Mouse (Mus musculus) neutrophil, adult 65 days (primary cell): ENCODE measurements around the gene Slbp. TPM values are rescaled to one million over a fixed set of nuclear protein-coding genes. Genes with fewer than 3 reads are reported as not detected.

Source experiments
- total RNA-seq: library from RNA; stranded (reverse); gene quantifications from 2 replicates; pipeline ENCODE4 v1.2.4, GENCODE M21; 2023

Gene Slbp
- 84.9 and 98.5 TPM in 2 replicates for total RNA-seq

DNA sequence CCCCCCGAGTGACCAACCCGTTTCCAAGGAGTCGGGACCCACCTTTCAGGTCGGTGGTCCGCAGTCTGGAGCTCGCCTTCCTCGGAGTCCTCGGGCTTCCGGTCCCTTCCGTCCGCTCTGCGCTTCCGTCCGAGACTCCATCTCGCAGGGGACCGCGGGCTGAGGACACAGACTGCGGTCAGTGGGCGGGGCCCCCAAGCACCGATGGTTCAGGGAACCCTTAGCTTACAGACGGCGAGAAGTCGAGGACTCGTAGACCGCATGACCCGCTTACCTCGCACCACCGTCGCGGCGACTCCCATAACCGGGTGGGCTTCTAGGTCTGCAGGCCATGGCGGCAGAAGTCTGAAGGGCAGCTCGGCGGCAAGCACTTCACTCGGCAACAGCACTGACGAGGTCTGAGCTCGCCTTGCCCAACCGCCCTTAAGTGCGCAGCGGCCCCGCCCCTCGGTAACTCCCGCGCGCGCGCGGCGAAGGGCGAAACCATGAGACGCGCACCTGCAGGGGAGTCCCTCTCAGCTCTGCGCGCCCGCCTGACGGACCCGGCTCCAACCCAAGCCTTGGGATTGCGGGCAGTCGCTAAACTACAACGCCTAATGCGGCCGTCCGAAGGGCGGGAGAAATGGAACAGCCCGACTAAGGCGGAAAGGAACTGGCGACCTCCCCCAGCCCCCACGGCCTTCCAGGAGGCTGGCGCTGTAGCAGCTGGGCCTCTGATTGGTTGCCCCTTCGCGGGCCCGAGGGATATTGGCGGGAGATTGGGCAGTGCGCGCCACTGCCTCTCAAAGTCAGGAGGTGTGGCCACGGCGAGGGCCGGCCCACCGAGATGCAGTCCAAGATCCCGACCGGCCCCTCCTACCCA is at the start of gene Slbp:
Gene Slbp (minus strand): TSS at position 654 of the 862 bp plus-strand sequence.

GRCm38 (mm10) chr5:33657787-33658663 is 5.7 kb upstream of the Slbp start, which contains the start of the genes Tacc3 and Tmem129:
Gene Tacc3, plus strand, starts transcription at chr5:33658128.
Gene Tmem129, minus strand, starts transcription at chr5:33658416.

GRCm38 (mm10) chr5:33629301-33629987 is 22.9 kb downstream of the Slbp start, which contains the start of the genes Fam53a and Gm9903:
Gene Fam53a, minus strand, starts transcription at chr5:33629635.
Gene Gm9903, plus strand, starts transcription at chr5:33629925.

Other genes starting within 250 kb of the Slbp start
- not detected in 2 replicates for gene Nkx1-1, start 218.6 kb downstream of the Slbp start, total RNA-seq
- 5.5 and 6.4 TPM in 2 replicates for gene Fam53a, start 22.9 kb downstream of the Slbp start, total RNA-seq
- not detected in 2 replicates for gene Gm9903, start 22.6 kb downstream of the Slbp start, total RNA-seq
- 60.0 and 66.8 TPM in 2 replicates for gene Tacc3, start 5.6 kb upstream of the Slbp start, total RNA-seq
- 5.7 and 8.0 TPM in 2 replicates for gene Tmem129, start 5.8 kb upstream of the Slbp start, total RNA-seq
- gene Fgfr3, start 69.1 kb upstream of the Slbp start, total RNA-seq: 0.41 TPM in 1 of 2 replicates, not detected in the other
- 31.1 and 42.5 TPM in 2 replicates for gene Letm1, start 130.2 kb upstream of the Slbp start, total RNA-seq
- 52.8 and 71.2 TPM in 2 replicates for gene Nsd2, start 168.2 kb upstream of the Slbp start, total RNA-seq